Mouse (Mus musculus) frontal cortex, adult 2 months (tissue): ENCODE measurements around the gene Btbd6. TPM values are rescaled to one million over a fixed set of nuclear protein-coding genes. Genes with fewer than 3 reads are reported as not detected.

Source experiments
- polyA plus RNA-seq: library from polyadenylated mRNA; depleted of rRNA; stranded (reverse); fragments of >200 nt; gene quantifications from 2 replicates; pipeline ENCODE4 v1.2.3, GENCODE M21; 2012; rRNA removed

The Btbd6 gene
- polyA plus RNA-seq, 1 experiment, result 70.7 TPM

Other genes with a start within 250 kb of the Btbd6 start
- gene Pld4, start 215.8 kb upstream of the Btbd6 start, polyA plus RNA-seq, result 14.0 and 20.4 TPM in 2 replicates
- 1.5 and 1.9 TPM in 2 replicates for gene Ahnak2, start 173.8 kb upstream of the Btbd6 start, polyA plus RNA-seq
- gene Clba1, start 167.5 kb upstream of the Btbd6 start, polyA plus RNA-seq, result 13.8 and 14.1 TPM in 2 replicates
- gene Cdca4, start 147.1 kb upstream of the Btbd6 start, polyA plus RNA-seq, result 10.2 and 10.6 TPM in 2 replicates
- gene Gpr132, start 108.3 kb upstream of the Btbd6 start, polyA plus RNA-seq, result 0.10 and 0.15 TPM in 2 replicates
- gene Jag2, start 46.7 kb upstream of the Btbd6 start, polyA plus RNA-seq, result 43.0 and 48.3 TPM in 2 replicates
- 19.0 and 22.4 TPM in 2 replicates for gene Nudt14, start 34.4 kb upstream of the Btbd6 start, polyA plus RNA-seq
- gene Brf1, start 24.2 kb downstream of the Btbd6 start, polyA plus RNA-seq, result 46.5 and 51.5 TPM in 2 replicates
- gene Pacs2, start 38.0 kb downstream of the Btbd6 start, polyA plus RNA-seq, result 70.3 and 72.3 TPM in 2 replicates
- 0.20 and 0.27 TPM in 2 replicates for gene Tex22, start 98.0 kb downstream of the Btbd6 start, polyA plus RNA-seq
- gene Mta1, start 121.8 kb downstream of the Btbd6 start, polyA plus RNA-seq, result 66.4 and 69.3 TPM in 2 replicates
- 249 and 252 TPM in 2 replicates for gene Crip2, start 163.8 kb downstream of the Btbd6 start, polyA plus RNA-seq
- gene Crip1, start 169.8 kb downstream of the Btbd6 start, polyA plus RNA-seq, result 87.6 and 94.9 TPM in 2 replicates
- gene Tedc1, start 179.9 kb downstream of the Btbd6 start, polyA plus RNA-seq, result 1.1 and 1.8 TPM in 2 replicates
- gene Tmem121, start 209.4 kb downstream of the Btbd6 start, polyA plus RNA-seq, result 40.3 and 42.0 TPM in 2 replicates